Mouse (Mus musculus) layer of hippocampus, adult 9-10 months (tissue): ENCODE measurements at regions not wholly inside any gene's neighbourhood (a gene's known extent, or its start where the extent isn't known, plus 50 kb on each side); places are given as distances from the start of the nearest gene placed in this dataset.

ENCODE experiments used
- DNase-seq: peaks from one replicate; pipeline ENCODE4 v3.0.0; 2022; ENCODE audit warnings: low spot score

DNA sequence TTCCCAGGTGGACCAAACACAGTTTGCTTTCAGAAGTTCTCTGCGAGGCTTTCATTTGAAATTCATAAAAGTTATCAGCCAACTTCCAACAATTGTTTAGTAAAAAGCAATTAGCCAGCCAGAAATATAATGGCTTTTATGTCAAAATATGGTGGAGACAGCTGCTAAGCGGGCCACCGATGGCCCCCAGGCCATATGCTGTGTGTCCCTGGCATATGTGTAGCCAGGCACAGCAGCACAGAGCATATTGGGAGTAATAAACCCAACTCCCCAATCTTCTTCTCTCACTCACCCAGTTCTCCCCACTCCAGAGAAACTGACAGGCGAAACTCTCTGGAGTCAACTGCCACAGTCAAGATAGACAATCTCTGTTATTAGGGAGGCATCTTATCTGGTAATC lies 137.5 kb upstream of the Sel1l start:
- DNase-seq = no peak

DNA sequence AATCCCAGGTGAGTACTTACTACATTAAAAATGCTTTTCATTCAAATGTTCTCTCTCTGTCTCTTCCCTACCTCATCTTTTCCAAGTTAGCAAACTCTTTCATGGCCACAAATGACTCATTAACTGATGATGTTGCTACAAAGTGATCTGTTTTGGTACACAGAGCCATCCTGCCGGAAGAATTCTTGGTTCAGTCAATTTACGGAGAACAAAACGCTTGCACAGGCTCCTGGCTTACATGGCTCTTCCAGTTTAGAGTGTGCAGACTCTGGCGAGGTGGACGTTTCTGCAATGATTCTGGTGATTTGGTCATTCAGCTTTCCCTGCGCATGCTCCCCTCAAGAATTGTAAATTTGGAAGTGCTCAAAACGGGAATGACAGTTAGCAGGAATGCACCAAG lies 131.4 kb upstream of the Sel1l start:
- DNase-seq = no peak

DNA sequence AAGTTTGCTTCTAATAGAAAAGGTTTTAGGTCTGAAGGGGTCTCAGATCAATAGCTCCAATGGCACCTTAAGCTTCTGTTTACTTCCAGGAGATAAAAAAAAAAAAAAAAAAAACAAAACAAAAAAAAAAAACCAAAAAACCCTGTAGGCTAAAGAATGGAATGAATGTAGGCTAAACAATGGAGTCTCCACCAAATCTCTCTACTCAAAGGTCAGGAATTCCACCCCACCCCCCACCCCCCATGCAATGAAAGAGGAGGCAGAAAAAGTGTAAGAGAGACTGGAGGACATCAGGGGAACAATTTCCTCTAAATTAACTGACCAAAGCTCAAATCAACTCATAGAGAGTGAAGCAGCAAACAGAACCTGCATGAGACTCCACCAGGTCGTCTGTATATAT lies 122.1 kb upstream of the Sel1l start:
- no peak for DNase-seq

DNA sequence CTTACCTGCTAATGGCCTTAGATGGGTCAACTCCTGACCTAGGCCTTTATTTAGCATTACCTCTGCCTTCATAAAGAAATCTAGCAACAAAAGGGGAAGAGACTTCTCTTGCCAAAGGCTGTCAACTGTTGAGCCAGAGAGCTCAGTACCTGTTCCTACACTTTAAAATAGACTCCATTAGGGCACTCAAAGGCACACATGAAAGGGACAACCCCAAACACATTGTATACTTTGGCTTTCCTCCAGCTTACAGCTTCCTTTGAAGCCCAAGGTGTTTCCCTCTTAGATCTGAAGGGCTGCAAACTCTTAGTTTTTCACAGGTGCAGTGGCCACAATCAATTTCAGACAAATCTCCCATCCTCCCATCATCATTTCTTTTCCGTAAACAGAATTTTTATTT lies 117.0 kb upstream of the Sel1l start:
- DNase-seq = no peak

GRCm38 (mm10) chr12:91963239-91963638 lies 114.3 kb upstream of the Sel1l start:
- DNase-seq = no peak

GRCm38 (mm10) chr12:91958086-91958485 lies 109.1 kb upstream of the Sel1l start:
- DNase-seq = no peak

DNA sequence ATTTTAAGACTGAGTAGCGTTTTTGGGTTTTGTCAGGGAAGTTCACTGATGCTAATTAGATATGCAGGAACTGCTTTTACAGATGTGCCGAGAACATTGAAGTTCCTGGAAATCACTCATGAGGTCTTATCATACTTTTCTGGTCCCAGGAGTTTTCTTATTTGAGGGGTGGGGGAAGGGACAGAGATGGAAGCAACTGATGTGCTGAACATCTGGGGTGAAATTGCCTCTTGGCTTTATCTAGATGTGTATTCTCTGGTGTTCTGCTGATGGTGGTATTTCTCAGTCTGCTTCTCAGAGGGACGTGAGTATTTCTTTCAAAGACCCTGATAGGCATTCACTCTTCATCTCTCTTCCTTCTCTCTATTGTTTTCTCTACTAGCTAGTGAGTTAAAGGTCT lies 107.5 kb upstream of the Sel1l start:
- no peak for DNase-seq

- DNase-seq = no peak
Measured at GRCm38 (mm10) chr12:91948602-91949167, 99.7 kb upstream of the Sel1l start.

GRCm38 (mm10) chr12:91947998-91948397 lies 99.0 kb upstream of the Sel1l start:
- DNase-seq = no peak

GRCm38 (mm10) chr12:91946541-91946940 lies 97.6 kb upstream of the Sel1l start:
- DNase-seq = no peak

DNA sequence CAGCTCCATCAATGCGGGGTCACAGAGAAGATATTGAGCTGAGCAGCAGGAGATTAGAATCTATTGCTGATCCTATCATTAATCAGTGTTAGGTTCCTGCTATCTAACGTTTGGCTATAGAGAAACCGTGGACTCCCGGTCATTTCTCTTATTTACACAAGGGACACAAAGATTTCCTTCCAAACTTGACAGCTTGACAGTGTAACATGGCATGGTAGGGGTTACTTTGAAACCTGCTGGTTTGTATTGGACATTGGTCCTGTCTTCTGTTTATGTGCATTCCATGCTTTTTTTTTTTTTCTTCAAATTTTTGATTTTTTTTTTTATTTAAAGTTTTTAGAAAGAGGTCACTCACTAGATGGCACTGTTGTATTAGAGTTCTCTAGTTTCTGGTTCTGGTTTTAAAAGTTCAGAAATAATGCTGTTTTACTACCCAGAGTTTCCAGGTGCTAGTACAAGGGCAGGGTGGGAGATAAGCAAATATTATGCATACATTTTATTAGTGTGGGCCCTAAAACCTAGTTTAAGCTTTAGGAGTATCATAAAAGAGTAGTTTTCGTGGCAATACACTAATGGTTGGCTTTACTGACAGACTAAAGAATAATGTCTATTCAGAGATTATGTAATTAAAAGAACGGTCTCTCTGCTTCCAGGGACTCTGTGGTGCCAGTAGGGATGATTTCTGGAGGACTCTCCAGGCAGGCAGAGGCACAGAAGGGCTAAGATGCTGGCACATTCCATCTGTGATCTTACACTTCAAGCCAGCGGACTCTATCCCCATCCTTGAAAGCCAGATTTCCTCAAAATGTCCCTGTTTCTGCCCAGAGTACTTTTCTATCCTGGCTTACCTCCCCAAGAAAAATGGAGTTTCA lies 83.8 kb upstream of the Sel1l start:
- peak; percentile 15 for DNase-seq

- no peak for DNase-seq
Measured at GRCm38 (mm10) chr12:91931586-91931985, 82.6 kb upstream of the Sel1l start.

GRCm38 (mm10) chr12:91929386-91930054 lies 80.6 kb upstream of the Sel1l start:
- no peak for DNase-seq

DNA sequence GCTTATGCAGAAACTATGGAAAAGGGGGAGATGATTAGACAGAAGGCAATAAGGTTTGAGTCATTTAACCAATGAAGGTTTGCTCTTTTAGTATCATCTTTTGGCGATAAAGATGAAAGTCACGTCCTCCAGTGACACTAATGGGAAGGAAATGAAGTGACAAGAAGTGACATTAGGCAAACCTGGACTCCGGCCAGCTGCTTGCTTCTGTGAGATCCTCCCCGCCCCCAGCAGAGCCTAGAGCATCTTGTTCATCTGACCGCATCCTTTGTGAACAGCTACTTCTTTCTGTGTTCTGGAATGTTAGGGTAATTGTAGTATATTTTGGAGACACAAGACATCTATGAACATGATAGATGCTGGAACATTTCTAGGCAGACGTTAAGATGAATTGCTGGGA lies 78.6 kb upstream of the Sel1l start:
- no peak for DNase-seq

GRCm38 (mm10) chr12:91915486-91915885 lies 66.5 kb upstream of the Sel1l start:
- DNase-seq = no peak

DNA sequence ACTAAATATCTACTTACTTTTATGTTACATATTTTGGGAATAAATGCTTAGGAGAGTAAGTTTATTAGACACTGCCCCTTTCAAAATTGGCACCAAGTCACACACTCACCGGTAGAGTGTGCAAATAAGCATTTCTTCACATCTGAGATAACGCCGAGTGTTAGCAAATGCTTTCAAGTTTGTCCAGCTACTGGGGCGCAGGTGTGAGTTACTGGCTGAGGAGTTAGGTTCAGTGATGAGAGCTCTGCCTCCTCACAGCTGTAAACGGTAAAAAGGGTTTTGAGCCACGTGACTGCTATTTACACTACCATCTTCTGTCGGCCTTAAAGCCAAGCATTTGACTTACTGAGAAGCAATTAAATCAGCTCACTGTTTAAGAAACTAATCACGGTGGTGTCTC lies 61.6 kb upstream of the Sel1l start:
- DNase-seq = no peak
